Mouse (Mus musculus) forebrain, embryonic 11.5 days (tissue): Measurements from ENCODE around the gene Spred2. TPM values are rescaled to one million over a fixed set of nuclear protein-coding genes. Genes with fewer than 3 reads are reported as not detected.

Experiments
- ATAC-seq: fragments of 200-750 bp; cut with Nextera tagmentation; replicated peaks from 2 replicates; pipeline ENCODE4 v1.8.0; 2017; ENCODE audit warnings: moderate TSS enrichment; ENCODE audit not compliant: low FRiP score
- DNase-seq: peaks from one replicate; pipeline ENCODE4 v3.0.0-alpha.2; 2017; ENCODE audit warnings: low spot score
- H3K27ac ChIP-seq: fragments of 300-500 bp; sonication (generic); 2 replicates; pipeline ENCODE4 v1.5.1; 2014; ENCODE audit warnings: low read depth, low read length
- H3K27me3 ChIP-seq: fragments of 300-500 bp; sonication (generic); 2 replicates; pipeline ENCODE4 v1.6.1; 2014; ENCODE audit warnings: mild to moderate bottlenecking, low read length, mixed read lengths; ENCODE audit not compliant: control insufficient read depth, insufficient read depth
- H3K36me3 ChIP-seq: fragments of 300-500 bp; sonication (generic); 2 replicates; pipeline ENCODE4 v1.6.1; 2014; ENCODE audit warnings: mild to moderate bottlenecking, low read length, moderate library complexity, mixed read lengths; ENCODE audit not compliant: control insufficient read depth, insufficient read depth
- H3K4me1 ChIP-seq: fragments of 300-500 bp; sonication (generic); replicated peaks from 2 replicates; pipeline ENCODE4 v1.6.1; 2014; ENCODE audit warnings: low read length, mixed read lengths; ENCODE audit not compliant: control insufficient read depth, insufficient read depth
- H3K4me2 ChIP-seq: fragments of 300-500 bp; sonication (generic); 2 replicates; pipeline ENCODE4 v1.6.1; 2014; ENCODE audit warnings: low read depth, mild to moderate bottlenecking, low read length, moderate library complexity, mixed read lengths; ENCODE audit not compliant: severe bottlenecking
- H3K4me3 ChIP-seq: fragments of 300-500 bp; sonication (generic); 2 replicates; pipeline ENCODE4 v1.5.1; 2014; ENCODE audit warnings: low read depth, low read length
- H3K9ac ChIP-seq: fragments of 300-500 bp; sonication (generic); 2 replicates; pipeline ENCODE4 v1.6.1; 2014; ENCODE audit warnings: low read length
- H3K9me3 ChIP-seq: fragments of 300-500 bp; sonication (generic); 2 replicates; pipeline ENCODE4 v1.6.1; 2016; ENCODE audit warnings: low read length, mixed read lengths; ENCODE audit not compliant: control insufficient read depth
- WGBS: fragments of 180-500 bp; shearing (Covaris S2); extraction: QIAGEN DNeasy Blood & Tissue Kit; methylation state at CpG from one replicate; pipeline ENCODE4 v1.1.7; 2014; 5-methylcytosine and 5-hydroxymethylcytosine counted together
- polyA plus RNA-seq: library from polyadenylated mRNA; unstranded; fragments of >200 nt; fragmentation: Nextera tagmentation; extraction: Ambion mirVana; gene quantifications from 2 replicates; pipeline ENCODE4 v1.2.1, GENCODE M21; 2014

Gene Spred2
- polyA plus RNA-seq = 7.3 and 7.7 TPM in 2 replicates

DNA sequence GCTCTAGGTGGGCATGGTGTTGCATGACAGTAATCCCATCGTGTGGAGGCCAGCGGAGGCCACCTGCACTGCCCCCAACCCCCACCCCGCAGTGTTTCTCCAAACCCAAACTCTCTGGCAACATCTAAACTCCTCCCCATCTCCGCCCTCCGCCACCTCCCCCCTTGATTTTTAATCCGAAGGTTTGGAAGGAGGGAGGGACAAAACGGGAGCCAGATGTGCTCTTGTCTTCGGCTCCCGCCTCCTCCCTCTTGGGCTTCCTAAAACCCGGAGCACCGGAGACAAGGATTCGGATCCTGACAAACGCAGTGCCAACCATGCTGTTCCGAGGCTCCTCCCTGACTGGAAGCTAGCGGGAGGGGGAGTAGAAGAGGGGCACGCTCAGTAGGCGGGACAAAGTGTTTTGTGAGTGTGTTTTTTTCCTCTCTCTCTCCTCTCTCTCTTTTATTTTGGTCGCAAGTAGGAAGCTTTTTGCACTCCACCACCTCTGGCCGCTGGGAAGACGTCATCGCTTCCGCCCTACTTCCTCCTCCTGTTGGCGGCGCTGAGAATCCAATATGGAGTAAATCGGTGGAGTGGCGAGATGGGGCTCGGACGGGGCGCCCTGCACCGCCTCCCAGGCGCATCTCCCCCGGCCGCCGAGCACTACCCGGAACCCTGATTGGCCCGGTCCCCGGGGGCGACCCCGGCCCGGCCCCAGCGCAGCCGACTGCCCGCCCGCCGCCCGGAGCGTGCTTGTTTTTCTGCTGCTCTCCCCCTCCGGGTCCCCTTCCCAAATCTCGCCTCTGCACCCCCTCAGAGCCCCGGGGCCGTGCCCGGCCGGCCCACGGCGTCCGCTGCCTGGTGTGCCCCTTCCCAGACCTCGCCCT is at the start of gene Spred2:
Spred2 (plus strand) TSS at position 488 of the 869 bp plus-strand sequence.
- Histone ChIP-seq H3K9ac (peak within 1 kb of the TSS; percentile 91), H3K4me3 (peak within 1 kb of the TSS; percentile 66)
- WGBS = under 1% methylated on average over 56 of the region's 57 CpGs

DNA sequence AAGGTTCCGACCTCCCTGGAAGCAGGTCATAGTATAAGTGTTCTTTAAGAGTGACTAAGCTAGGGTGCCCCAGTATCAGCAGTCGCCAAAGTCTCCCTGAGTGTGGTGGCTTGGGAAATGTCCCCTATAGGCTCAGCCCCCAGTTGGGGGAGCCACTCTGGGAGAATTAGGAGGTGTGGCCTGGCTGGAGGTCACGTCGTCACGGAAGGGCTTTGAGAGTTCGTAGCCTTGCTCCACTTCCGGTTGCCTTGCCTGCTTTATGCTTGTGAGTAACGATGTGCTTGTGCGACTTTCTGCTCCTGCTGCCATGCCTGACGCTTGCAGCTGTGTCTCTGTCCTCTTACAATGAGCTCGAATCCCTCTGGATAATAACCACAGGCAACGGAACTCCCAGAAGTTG is 48.6 kb upstream of the Spred2 start:
- H3K27me3 ChIP-seq = no peaks in the 10 kb centered on the region
- ATAC-seq (no peak), DNase-seq (no peak)
- 46% methylated on average over 12 of the region's 12 CpGs for WGBS
- H3K36me3 ChIP-seq = no peaks in the 10 kb centered on the region
- H3K9me3 ChIP-seq = no peaks in the 10 kb centered on the region
- no peak overlapping the region for H3K4me2 ChIP-seq
- no peak overlapping the region for H3K4me3 ChIP-seq
- no peaks in the 10 kb centered on the region for H3K4me1 ChIP-seq
- H3K9ac ChIP-seq = no peak overlapping the region
- no peak overlapping the region for H3K27ac ChIP-seq

More for the DNA sequence above, at the start of gene Spred2:
- Histone ChIP-seq H3K27me3 (no peaks in the 10 kb centered on the region), H3K36me3 (no peaks in the 10 kb centered on the region), H3K4me2 (peak within 1 kb of the TSS; percentile 67), H3K9me3 (no peaks in the 10 kb centered on the region), H3K27ac (peak within 1 kb of the TSS; percentile 90), H3K4me1 (peaks cover 12% of the 10 kb centered on the region; the same call in 1 of the 2 replicates)
- peak; percentile 66 for ATAC-seq
- DNase-seq = peak; percentile 90

DNA sequence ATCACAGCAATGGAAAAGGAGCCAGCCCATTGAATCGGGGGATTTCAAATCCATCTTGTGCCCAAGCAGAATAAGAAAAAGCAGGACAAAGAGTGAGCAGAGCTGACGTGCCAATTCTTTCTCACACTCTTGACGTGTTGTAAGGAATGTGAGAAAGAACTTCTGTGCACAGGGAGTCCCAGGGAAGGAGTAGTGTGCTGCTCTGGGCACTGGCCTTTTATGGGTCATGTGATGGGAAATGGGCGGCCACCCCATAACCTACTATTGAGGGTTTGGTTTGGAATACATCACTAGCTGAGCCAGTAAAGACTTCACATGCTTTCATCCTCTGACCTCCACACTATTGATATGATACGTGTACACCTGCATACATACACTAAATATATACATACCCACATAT is 48.2 kb upstream of the Spred2 start:
- no peak overlapping the region for H3K4me3 ChIP-seq
- ATAC-seq (no peak), DNase-seq (no peak)
- no peaks in the 10 kb centered on the region for H3K4me1 ChIP-seq
- H3K27ac ChIP-seq = no peak overlapping the region
- H3K27me3 ChIP-seq = no peaks in the 10 kb centered on the region
- no peak overlapping the region for H3K9ac ChIP-seq
- no peaks in the 10 kb centered on the region for H3K9me3 ChIP-seq
- H3K36me3 ChIP-seq = no peaks in the 10 kb centered on the region
- WGBS = 63% methylated on average over 5 of the region's 5 CpGs
- no peak overlapping the region for H3K4me2 ChIP-seq

DNA sequence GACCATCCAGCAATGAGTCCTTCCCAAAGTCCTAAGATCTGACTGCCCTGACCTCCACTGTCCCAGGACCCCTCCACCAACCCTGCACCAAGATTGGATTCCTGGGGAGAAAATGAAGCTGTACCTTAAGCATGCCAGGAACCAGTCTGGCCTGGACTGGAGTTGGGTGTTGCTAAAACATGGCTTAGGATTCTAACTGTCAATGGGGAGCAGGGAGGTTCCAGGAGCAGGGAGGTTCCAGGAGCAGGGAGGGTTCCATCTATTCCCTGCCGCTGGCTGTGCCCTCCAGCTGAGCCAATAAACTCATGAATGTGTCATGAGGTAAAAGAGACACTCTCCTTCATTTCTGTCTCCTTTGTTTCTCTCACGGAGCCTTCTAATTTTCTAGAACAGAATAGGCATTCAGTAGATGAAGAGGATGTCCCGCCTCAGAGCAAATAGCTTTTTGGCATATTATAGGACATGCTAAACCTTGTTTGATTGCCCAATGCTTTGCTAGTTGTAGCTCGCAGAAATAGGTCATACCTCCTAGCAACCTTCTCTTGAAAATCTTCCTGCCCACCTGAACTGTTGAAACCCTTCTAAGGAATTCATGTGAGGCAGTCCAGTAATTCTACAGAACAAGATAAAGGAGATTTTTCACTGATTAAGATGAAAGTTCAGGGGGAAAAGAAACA is 46.8 kb upstream of the Spred2 start:
- Histone ChIP-seq H3K4me2 (no peak overlapping the region), H3K4me3 (no peak overlapping the region), H3K27ac (no peak overlapping the region), H3K4me1 (no peaks in the 10 kb centered on the region), H3K9ac (no peak overlapping the region), H3K9me3 (no peaks in the 10 kb centered on the region), H3K27me3 (no peaks in the 10 kb centered on the region), H3K36me3 (no peaks in the 10 kb centered on the region)
- 52% methylated on average over 4 of the region's 4 CpGs for WGBS
- no peak for ATAC-seq
- no peak for DNase-seq

DNA sequence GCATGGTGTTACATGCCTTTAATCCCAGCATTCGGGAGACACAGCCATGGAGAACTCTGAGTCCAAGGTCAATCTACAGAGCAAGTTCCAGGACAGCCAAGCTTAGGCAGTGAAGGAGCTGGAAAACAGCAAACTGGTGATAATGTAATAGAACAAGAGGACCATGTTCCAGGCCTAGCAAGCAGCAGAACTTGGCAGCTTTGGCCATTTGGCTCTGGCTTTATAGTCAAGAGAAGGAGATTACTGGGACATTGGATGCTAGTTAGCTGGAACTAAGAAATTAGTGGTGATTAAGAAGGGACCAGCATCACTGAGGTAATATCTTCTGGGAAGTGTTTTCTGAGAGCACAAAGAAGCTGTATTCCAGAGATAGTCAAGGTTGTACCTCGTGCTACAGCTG is 42.8 kb upstream of the Spred2 start:
- H3K4me1 ChIP-seq = no peaks in the 10 kb centered on the region
- no peak overlapping the region for H3K27ac ChIP-seq
- H3K9me3 ChIP-seq = no peaks in the 10 kb centered on the region
- no peak overlapping the region for H3K4me3 ChIP-seq
- 91% methylated on average over 2 of the region's 2 CpGs for WGBS
- no peaks in the 10 kb centered on the region for H3K36me3 ChIP-seq
- H3K9ac ChIP-seq = no peak overlapping the region
- no peak for DNase-seq
- ATAC-seq = no peak
- no peaks in the 10 kb centered on the region for H3K27me3 ChIP-seq
- no peak overlapping the region for H3K4me2 ChIP-seq

DNA sequence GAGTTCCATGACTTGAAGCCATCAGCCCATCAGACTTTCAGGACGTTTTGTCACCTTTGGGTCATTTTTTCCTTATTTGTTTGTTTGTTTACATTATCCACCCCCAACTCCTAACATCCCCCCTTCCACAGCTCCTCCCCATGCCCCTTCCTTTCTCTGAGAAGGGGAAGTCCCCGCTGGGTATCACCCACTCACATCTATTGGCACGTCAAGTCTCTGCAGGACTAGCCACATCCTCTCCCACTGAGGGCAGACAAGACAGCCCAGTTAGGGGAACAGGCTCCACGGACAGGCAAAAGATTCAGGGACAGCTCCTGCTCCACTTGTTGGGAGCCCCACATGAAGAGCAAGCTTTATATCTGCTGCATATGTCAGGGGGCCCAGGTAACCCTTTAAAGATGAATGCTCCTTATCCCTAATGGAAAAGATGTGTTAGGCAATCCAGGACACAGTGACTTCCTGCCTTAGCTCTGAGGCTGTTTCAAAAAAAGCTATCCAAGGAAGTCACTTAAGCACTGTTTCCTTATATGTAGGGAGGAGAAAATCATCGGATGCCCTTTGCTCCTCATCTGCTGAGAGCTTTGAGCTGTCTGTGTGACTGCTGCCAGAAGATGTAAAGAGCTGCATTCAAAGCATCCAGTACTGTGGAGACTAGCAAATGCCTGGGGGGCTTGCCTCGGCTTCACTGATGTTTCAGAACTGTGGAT is 33.3 kb upstream of the Spred2 start:
- no peaks in the 10 kb centered on the region for H3K9me3 ChIP-seq
- 65% methylated on average over 6 of the region's 6 CpGs for WGBS
- ATAC-seq (no peak), DNase-seq (no peak)
- no peaks in the 10 kb centered on the region for H3K4me1 ChIP-seq
- no peak overlapping the region for H3K27ac ChIP-seq
- H3K4me2 ChIP-seq = no peak overlapping the region
- no peak overlapping the region for H3K9ac ChIP-seq
- no peaks in the 10 kb centered on the region for H3K36me3 ChIP-seq
- no peak overlapping the region for H3K4me3 ChIP-seq
- H3K27me3 ChIP-seq = no peaks in the 10 kb centered on the region

DNA sequence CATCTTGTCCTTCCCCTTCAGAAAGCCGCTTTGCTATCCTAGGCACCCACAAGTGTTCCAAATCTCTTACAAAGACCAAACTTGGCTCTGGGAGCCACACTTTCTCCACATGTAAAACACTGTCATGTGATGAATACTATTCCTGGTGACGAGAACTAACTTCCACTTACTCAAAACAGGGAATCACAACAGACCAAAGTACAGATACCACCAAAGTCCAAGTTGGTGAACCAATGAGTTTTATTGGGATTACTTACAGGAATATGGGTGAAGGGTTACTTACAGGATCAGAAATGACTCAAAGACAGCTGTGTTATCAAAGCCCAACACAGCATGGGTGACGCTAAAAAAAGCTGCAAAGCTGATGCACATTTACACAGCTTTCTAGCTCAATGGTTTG is 30.9 kb upstream of the Spred2 start:
- WGBS = 90% methylated on average over 3 of the region's 3 CpGs

DNA sequence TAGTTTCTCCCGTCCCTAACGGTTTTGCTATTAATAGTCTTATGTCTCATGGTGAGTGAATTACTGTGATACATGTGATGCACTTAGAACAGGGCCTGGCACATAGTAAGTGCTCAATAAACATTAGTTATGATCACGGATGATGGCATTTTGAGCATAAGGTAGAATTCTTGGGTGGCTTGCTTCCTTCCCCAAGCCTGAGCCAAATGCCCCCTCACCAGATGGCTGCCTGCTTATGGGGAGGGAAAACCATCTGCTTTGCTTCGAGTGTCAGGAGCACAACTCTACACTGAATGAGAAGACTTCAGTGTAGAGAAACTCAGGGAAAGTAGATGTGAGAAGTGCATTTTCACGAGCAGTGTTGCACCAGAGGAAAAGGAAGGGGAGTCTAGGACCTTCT is 24.6 kb upstream of the Spred2 start:
- ATAC-seq = no peak
- no peaks in the 10 kb centered on the region for H3K36me3 ChIP-seq
- no peaks in the 10 kb centered on the region for H3K4me1 ChIP-seq
- H3K9me3 ChIP-seq = no peaks in the 10 kb centered on the region
- no peak overlapping the region for H3K4me2 ChIP-seq
- WGBS = 81% methylated on average over 5 of the region's 5 CpGs
- no peak overlapping the region for H3K27ac ChIP-seq
- no peak overlapping the region for H3K9ac ChIP-seq
- DNase-seq = no peak
- H3K27me3 ChIP-seq = no peaks in the 10 kb centered on the region
- no peak overlapping the region for H3K4me3 ChIP-seq

More for the DNA sequence above, 30.9 kb upstream of the Spred2 start:
- no peak for DNase-seq
- Histone ChIP-seq H3K4me2 (no peak overlapping the region), H3K36me3 (no peaks in the 10 kb centered on the region), H3K4me3 (no peak overlapping the region), H3K9me3 (no peaks in the 10 kb centered on the region), H3K27me3 (no peaks in the 10 kb centered on the region), H3K27ac (no peak overlapping the region), H3K4me1 (no peaks in the 10 kb centered on the region), H3K9ac (no peak overlapping the region)
- no peak for ATAC-seq
